Mouse (Mus musculus): ENCODE measurements around the gene Tmem259. TPM values are rescaled to one million over a fixed set of nuclear protein-coding genes. Genes with fewer than 3 reads are reported as not detected.

The Tmem259 gene
- polyA plus RNA-seq, 1 experiment from 2014 or later, result 24.7 TPM

DNA sequence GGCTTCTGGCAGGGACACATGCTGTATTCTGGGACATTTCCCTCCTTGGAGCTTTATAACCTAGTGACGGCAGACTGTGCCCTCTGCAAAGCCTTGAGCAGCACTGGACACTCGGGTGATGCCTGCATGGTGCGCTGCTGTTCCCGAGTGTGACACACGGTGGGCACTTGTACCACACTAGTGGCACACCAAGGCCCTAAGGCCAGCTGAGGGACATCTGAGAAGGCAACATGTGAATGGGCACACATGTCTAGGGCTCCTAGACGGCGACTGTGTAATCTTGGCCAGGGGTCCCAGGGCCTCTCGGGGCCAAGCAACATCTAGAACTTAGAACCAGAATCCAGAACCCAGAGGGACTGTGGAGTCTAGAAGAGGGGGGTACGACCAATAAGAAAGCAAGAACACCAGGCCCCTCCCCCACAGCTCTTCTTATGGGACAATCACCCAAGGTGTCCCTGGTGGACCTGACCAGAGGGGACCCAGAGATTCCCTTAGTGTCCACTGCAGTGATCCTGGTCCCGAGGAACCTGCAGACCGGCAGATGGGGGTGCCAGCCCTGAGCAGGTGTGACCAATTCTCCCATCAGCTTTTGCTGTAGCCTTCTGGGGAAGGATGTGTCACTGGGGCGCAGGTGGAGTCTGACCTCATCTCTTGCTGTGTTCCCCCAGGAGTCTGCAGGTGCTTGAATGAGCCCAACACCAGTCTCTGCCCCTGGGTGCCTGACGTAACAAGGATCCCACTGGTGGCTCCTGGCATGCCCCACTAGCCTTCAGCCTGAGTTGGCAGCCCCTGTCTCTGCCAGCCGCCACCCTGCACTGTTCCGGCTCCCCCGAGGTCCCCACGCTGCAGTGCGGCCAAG, 53.9 kb downstream of the Tmem259 start:
- WGBS, result 72% methylated on average over 18 of the region's 18 CpGs
- Histone ChIP-seq H3K27me3 (replicated peaks) (no peaks in the 10 kb centered on the region), H3K9ac (replicated peaks) (0 out of 2 replicates have a peak overlapping the region, but pooled peaks have one; percentile 29), H3K4me1 (peaks cover 73% of the 10 kb centered on the region), H3K4me3 (replicated peaks) (no peak overlapping the region), H3K27ac (replicated peaks) (peak overlapping the region; percentile 45; the same call in 1 of the 2 replicates), H3K4me2 (peak overlapping the region; percentile 88), H3K36me3 (peaks cover 9% of the 10 kb centered on the region), H3K9me3 (replicated peaks) (no peaks in the 10 kb centered on the region)
- ATAC-seq (ENCODE audit: low FRiP score), result no peak

DNA sequence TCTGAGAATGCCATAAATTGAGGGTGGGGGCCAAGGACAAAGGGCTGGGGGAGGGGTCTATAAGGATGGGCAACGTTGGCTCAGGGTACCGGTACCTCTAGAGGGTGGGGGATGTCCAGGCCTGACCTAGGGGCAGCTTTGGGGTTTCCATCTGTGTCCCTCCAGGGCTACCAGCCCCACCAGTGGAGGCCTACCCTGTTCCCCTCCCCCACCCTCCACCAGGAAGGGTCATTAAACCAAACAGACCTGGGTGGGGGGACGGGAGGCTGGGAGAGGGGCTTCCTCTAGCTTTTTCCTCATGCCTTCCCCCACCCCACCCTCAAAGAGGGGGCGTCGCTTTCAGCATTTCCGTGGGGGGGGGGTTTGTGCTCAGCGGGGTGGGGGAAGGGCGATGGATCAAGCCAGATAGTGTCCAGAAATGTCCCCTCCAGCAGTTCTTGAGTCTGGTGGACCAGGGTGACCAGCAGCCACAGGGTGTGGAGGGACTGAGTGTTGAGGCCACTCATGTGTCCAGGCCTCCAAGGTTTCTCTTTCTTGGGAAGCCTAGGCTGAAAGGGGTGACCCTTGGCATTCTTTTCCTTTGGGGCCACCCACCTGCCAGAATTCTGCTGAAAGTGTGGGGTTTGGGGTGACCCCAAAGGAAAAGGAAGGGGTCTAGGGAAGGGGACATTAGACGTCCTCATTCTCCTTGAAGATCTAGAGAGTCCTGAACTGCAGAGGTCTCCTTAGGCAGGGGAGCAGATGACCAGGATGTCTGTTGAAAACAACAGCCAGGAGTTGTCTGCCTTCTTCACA, 55.0 kb downstream of the Tmem259 start:
- Histone ChIP-seq H3K27ac (replicated peaks) (peak overlapping the region; percentile 48), H3K9ac (replicated peaks) (peak overlapping the region; percentile 29; the same call in 1 of the 2 replicates), H3K4me2 (peak overlapping the region; percentile 88), H3K27me3 (replicated peaks) (no peaks in the 10 kb centered on the region), H3K4me3 (replicated peaks) (peak overlapping the region; percentile 97), H3K4me1 (peaks cover 68% of the 10 kb centered on the region), H3K9me3 (replicated peaks) (no peaks in the 10 kb centered on the region), H3K36me3 (peaks cover 9% of the 10 kb centered on the region)
- ATAC-seq (ENCODE audit: low FRiP score), result 0 out of 2 replicates have a peak, but pooled peaks have one; percentile 6
- 21% methylated on average over 9 of the region's 9 CpGs for WGBS

DNA sequence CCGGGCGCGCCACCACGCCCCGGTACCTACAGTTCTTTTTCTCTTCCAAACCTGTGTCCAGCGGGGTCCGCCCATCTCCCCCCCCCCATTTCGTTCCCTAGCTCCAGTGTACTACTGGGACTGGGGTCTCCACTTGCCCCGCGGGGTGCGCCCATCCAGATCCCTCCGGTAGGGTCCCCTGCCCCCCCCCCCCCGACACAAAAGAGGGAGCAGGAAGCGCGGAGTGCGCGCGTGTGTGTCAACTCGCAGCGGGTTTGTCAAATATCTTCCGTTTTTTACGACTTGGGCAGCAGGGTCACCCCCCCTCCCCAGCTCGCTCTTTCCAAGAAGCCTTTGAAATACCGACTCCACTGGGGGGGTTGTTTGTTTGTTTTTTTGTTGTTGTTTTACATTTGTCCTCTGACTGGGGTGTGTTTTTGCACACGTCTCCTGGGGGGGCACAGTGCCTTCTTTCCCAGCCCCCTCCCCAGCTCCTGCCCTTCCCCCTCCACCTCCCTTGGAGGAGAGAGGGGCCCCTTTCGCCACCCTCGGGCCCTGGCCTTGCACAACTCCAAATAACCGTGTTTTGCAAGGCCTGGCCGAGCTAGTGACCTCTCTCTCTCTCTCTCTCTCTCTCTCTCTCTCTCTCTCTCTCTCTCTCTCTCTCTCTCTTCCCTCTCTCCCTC, 56.0 kb downstream of the Tmem259 start:
- Histone ChIP-seq H3K9me3 (replicated peaks) (no peaks in the 10 kb centered on the region), H3K4me1 (peaks cover 59% of the 10 kb centered on the region), H3K27me3 (replicated peaks) (peaks cover 8% of the 10 kb centered on the region), H3K4me3 (replicated peaks) (peak overlapping the region; percentile 97), H3K9ac (replicated peaks) (peak overlapping the region; percentile 94), H3K4me2 (peak overlapping the region; percentile 88), H3K36me3 (peaks cover 9% of the 10 kb centered on the region), H3K27ac (replicated peaks) (peak overlapping the region; percentile 94)
- WGBS, result under 1% methylated on average over 28 of the region's 29 CpGs
- ATAC-seq (ENCODE audit: low FRiP score), result no peak

DNA sequence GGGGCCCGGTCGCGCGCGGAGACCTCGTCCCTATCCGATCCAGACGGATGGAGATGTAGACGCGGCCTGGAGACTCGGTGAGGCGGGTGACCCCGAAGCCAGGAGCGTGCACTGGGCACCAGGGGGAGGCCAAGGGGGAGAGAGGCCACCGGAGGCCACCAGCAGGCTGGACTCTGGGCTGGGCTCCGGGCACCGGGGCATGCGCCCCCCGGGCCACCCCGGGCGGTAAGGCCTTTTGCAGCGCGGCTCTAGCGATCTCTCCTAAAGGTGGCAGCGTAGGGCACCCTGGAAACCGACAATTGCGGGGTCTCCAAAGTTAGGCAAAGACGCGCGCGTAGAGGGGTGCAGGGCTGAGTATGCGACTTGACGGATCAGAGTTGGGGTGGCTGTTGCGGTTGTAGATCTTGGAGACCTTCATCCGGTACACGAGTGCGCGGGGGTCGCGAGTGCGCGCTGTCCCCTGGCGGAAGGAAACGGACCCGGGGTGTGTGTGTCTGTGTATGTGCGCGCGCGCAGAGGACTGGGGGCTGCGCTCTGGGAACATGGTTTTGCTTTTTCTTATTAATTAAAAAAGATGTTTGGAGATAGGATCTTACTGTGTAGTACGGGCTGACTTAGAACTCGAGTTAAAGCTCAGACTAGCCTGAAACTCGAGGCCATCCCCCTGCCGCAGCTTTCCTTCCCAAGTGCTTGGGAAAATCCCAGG, 56.7 kb downstream of the Tmem259 start:
- H3K9me3 ChIP-seq (replicated peaks), result no peaks in the 10 kb centered on the region
- H3K4me1 ChIP-seq, result peaks cover 52% of the 10 kb centered on the region
- under 1% methylated on average over 54 of the region's 54 CpGs for WGBS
- H3K4me3 ChIP-seq (replicated peaks), result peak overlapping the region; percentile 97
- peak; percentile 40 for ATAC-seq (ENCODE audit: low FRiP score)
- H3K27me3 ChIP-seq (replicated peaks), result peaks cover 15% of the 10 kb centered on the region
- peak overlapping the region; percentile 94 for H3K9ac ChIP-seq (replicated peaks)
- peak overlapping the region; percentile 88 for H3K4me2 ChIP-seq
- H3K36me3 ChIP-seq, result peaks cover 9% of the 10 kb centered on the region
- H3K27ac ChIP-seq (replicated peaks), result peak overlapping the region; percentile 94

DNA sequence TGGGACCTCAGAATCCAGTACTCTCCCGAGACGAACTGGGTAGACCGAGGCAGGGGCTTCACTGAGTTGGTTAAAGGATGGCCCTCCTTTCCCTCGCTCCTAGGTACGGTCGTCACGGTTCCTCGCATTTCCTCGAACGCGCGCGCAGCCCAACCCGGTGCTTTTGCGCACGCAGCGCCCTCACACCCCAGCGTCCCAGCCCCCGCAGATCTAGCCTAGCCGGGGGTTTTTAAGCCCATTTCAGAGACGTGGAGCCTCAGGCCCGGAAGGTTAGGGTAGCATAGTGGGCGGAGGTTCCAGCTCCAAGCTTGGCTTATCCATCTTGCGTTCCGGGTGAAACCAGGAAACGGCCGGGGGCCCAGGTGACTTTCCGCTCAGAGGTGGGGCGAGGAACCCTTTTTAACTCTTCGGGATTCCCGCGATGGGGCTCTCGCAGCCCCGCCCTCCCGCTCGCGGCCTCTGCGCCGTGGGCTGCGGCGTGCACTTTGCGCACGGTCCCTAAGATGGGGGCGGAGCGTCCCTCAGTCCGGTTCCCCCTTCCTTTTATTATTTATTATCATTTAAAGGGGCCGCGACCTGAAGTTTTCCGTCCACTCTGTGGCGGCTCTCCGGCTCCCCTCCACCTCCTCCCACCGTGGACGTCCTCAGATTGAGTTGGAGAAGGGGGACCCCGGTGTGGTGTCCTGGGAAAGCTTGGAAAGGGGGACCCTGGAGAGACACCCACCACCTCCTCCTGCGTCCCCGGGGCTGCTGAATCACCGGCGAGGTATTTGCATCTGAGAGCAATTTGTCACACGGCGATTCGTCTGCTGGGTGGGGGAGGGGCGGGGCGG, 57.4 kb downstream of the Tmem259 start, which contains the start of gene Arid3a:
TSS of gene Arid3a (plus strand) at position 553 of the 833 bp plus-strand sequence.
- Histone ChIP-seq H3K4me2 (peak within 1 kb of the TSS; percentile 88), H3K27ac (replicated peaks) (peak within 1 kb of the TSS; percentile 94), H3K9ac (replicated peaks) (peak within 1 kb of the TSS; percentile 94), H3K4me3 (replicated peaks) (peak within 1 kb of the TSS; percentile 97), H3K4me1 (peaks cover 48% of the 10 kb centered on the region), H3K36me3 (peaks cover under 1% of the 10 kb centered on the region), H3K9me3 (replicated peaks) (no peaks in the 10 kb centered on the region), H3K27me3 (replicated peaks) (peaks cover 22% of the 10 kb centered on the region)
- peak; percentile 72 for ATAC-seq (ENCODE audit: low FRiP score)
- under 1% methylated on average over 63 of the region's 63 CpGs for WGBS

DNA sequence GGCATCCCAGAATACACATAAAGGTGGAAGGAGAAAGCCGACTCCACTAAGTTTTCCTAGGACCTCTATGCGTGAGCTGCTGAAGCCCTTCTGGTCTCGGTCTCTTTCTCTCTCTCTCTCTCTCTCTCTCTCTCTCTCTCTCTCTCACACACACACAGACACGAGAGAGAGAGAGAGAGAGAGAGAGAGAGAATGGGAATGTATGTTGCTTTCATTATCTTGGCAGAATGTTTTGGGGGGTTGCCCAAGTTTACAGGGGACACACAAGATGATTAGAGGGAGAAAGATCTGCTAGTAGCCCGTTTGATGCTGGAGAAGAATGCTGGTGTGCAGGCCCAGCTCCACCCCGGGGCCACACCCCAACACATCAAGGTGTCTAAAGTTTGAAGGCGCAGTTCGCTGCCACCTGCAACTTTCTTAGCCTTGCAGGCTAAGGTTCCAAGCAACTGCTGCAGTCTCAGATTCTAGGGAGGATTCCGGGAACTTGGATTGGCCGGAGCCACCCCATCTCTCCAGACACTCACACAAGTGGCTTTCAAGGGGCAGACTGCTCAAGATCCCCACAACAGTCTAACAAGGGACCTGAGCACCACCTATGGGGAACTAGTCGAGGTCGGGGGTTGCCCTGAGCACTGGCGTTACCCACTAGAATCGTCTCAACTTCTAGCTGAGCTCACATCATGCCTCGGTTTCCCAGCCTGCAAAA, 58.2 kb downstream of the Tmem259 start:
- Histone ChIP-seq H3K27ac (replicated peaks) (peak overlapping the region; percentile 94), H3K9me3 (replicated peaks) (no peaks in the 10 kb centered on the region), H3K4me1 (peaks cover 53% of the 10 kb centered on the region), H3K36me3 (no peaks in the 10 kb centered on the region), H3K4me2 (peak overlapping the region; percentile 88), H3K27me3 (replicated peaks) (peaks cover 30% of the 10 kb centered on the region), H3K9ac (replicated peaks) (peak overlapping the region; percentile 94), H3K4me3 (replicated peaks) (peak overlapping the region; percentile 97)
- WGBS, result 13% methylated on average over 15 of the region's 15 CpGs
- no peak for ATAC-seq (ENCODE audit: low FRiP score)

DNA sequence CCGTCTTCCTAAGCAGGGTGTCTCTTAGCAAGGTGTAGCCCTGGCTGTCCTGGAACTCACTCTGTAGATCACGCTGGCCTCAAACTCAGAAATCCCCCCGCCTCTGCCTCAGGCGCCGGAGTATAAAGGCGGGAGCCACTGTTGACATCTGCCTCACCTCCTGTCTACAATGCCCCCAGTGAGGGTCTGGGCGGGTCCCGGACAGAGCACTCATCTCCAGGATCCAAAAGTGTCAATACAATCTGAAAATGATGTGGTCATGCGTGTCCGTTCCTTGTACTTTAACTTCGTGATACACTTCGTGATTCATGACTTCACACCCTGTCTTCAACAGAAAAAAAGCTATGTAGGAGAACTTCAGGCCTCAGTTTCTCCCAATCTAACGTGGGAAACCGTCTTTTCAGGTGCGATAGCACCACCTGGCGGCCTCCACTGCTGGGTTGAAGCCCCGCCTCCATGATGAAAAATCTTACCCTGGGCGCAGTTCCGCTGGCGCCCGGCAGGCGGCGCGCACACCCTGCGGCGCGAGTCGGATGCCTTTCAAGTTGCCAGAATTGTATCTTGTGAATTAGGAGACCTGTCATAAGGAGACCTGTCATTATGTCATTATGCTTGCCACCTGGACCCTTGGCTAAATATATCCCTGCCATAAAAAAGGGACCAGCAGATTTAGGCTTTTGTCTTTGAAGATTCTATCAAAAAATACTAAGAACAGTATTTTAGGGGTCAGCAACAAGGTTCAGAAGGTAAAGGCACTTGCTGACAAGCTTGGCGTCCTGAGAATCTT, 58.9 kb downstream of the Tmem259 start:
- H3K9ac ChIP-seq (replicated peaks), result no peak overlapping the region
- ATAC-seq (ENCODE audit: low FRiP score), result no peak
- 11% methylated on average over 29 of the region's 29 CpGs for WGBS

More for the DNA sequence above, 58.9 kb downstream of the Tmem259 start:
- H3K4me1 ChIP-seq, result peaks cover 53% of the 10 kb centered on the region
- peaks cover 38% of the 10 kb centered on the region for H3K27me3 ChIP-seq (replicated peaks)
- peak overlapping the region; percentile 94; the same call in 1 of the 2 replicates for H3K27ac ChIP-seq (replicated peaks)
- peak overlapping the region; percentile 8; the same call in 1 of the 2 replicates for H3K4me3 ChIP-seq (replicated peaks)
- H3K36me3 ChIP-seq, result no peaks in the 10 kb centered on the region
- H3K9me3 ChIP-seq (replicated peaks), result no peaks in the 10 kb centered on the region
- H3K4me2 ChIP-seq, result peak overlapping the region; percentile 88

All from neural tube, embryonic 15.5 days (tissue).